ENCODE assay signal across 10 mouse cellular contexts in the genomic region with DNA sequence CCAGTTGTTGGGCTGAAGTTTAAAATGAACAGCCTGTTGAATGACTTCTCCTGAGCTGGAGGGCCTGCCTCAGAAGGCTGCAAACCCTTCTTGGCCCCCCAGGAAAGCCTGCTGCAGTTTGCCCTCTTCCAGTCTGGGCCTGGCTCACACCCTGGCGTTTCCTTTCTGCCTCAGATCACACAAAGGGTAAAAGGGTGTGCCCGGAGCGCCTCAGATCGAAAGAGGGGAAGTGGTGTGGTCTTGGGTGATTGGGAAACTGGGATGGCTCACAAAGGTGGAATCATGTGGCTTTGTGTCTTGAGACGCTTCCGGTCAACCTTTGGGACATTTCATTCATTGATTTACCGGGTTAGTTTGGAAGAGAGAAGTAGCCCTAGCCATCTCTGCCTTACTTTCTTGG. TPM values are rescaled to one million over a fixed set of nuclear protein-coding genes. Genes with fewer than 3 reads are reported as not detected.
DNase-seq lines count a peak whose midpoint lies in the region; ATAC-seq and TF ChIP-seq lines count a peak whose summit lies in the region.
"Had no signal": no experiment of that assay in that cellular context is flagged by ENCODE, and none has a peak within 500 bp of the region (broad histone marks: within the 10 kb centered on the region; RNA-seq: fewer than 3 reads in every experiment).

No protein-coding gene starts in this region.

- peaks cover 27% of the 10 kb centered on the region for H3K4me1 ChIP-seq in kidney, adult 2 months (ENCODE audit: control insufficient read depth, insufficient read depth, low read length)
- peaks cover 25% of the 10 kb centered on the region for H3K4me1 ChIP-seq in ES-Bruce4 (ENCODE audit: control insufficient read depth, insufficient read depth, low read length)
- H3K4me1 ChIP-seq in forebrain, embryonic 15.5 days, result no peaks in the 10 kb centered on the region

- no peak overlapping the region for H3K4me2 ChIP-seq in forebrain, embryonic 15.5 days (replicated peaks)

- no peak for TF ChIP-seq CTCF in kidney, adult 2 months (conservative IDR thresholded peaks at IDR 0.05; ENCODE audit: insufficient read depth, insufficient read length, low read depth, low read length)
- TF ChIP-seq CTCF in ES-Bruce4 (IDR thresholded peaks at IDR 0.05; ENCODE audit: low read depth, low read length), result no peak

- no peaks in the 10 kb centered on the region for H3K27me3 ChIP-seq in kidney, adult 2 months (replicated peaks; ENCODE audit: control insufficient read depth, insufficient read depth, low read length)
- H3K27me3 ChIP-seq in ES-Bruce4 (ENCODE audit: control insufficient read depth, insufficient read depth, low read length, poor library complexity, severe bottlenecking), result no peaks in the 10 kb centered on the region
- no peaks in the 10 kb centered on the region for H3K27me3 ChIP-seq in forebrain, embryonic 15.5 days

- 0 out of 2 replicates have a peak, but pooled peaks have one; percentile 17 for ATAC-seq in common myeloid progenitor, adult 5-6 weeks (replicated peaks; ENCODE audit: low read depth, poor library complexity, severe bottlenecking)
- 0 out of 2 replicates have a peak, but pooled peaks have one; percentile 21 for ATAC-seq in neutrophil, adult 5-6 weeks (ENCODE audit: extremely low read depth, insufficient number of reproducible peaks, low FRiP score, poor library complexity, severe bottlenecking)
- ATAC-seq in forebrain, embryonic 15.5 days (replicated peaks), result no peak
- ATAC-seq: forebrain, embryonic 14.5 days had no signal

- H3K9me3 ChIP-seq in ES-Bruce4 (replicated peaks; ENCODE audit: control insufficient read depth, insufficient read depth, low read length, poor library complexity, severe bottlenecking), result no peaks in the 10 kb centered on the region
- H3K9me3 ChIP-seq in forebrain, embryonic 15.5 days, result no peaks in the 10 kb centered on the region

- TF ChIP-seq POLR2A in kidney, adult 2 months (IDR thresholded peaks at IDR 0.05; ENCODE audit: low read depth, low read length), result no peak
- TF ChIP-seq POLR2A in ES-Bruce4 (IDR thresholded peaks at IDR 0.05; ENCODE audit: insufficient read depth, low read length), result no peak

- no peak overlapping the region for H3K4me3 ChIP-seq in kidney, adult 2 months (ENCODE audit: insufficient read depth, low read depth, low read length)
- H3K4me3 ChIP-seq in ES-Bruce4 (ENCODE audit: low read depth, low read length), result no peak overlapping the region
- no peak overlapping the region for H3K4me3 ChIP-seq in forebrain, embryonic 15.5 days

- no peak overlapping the region for H3K27ac ChIP-seq in kidney, adult 2 months (ENCODE audit: insufficient read depth, low read depth, low read length)
- H3K27ac ChIP-seq in ES-Bruce4 (ENCODE audit: insufficient read depth, low read length), result peak overlapping the region; percentile 74
- no peak overlapping the region for H3K27ac ChIP-seq in forebrain, embryonic 15.5 days (replicated peaks)

- H3K36me3 ChIP-seq in kidney, adult 2 months (ENCODE audit: control insufficient read depth, insufficient read depth, low read length), result no peaks in the 10 kb centered on the region
- peaks cover 23% of the 10 kb centered on the region for H3K36me3 ChIP-seq in ES-Bruce4 (ENCODE audit: control insufficient read depth, insufficient read depth, low read length, poor library complexity, severe bottlenecking)
- H3K36me3 ChIP-seq in forebrain, embryonic 15.5 days, result peaks cover 43% of the 10 kb centered on the region

- TF ChIP-seq EP300 in ES-Bruce4 (IDR thresholded peaks at IDR 0.05; ENCODE audit: insufficient read depth, low read depth, low read length), result no peak

- no peak overlapping the region for H3K9ac ChIP-seq in ES-Bruce4 (ENCODE audit: low read depth, poor library complexity, severe bottlenecking)
- no peak overlapping the region for H3K9ac ChIP-seq in forebrain, embryonic 15.5 days (replicated peaks)

- DNase-seq in kidney, adult 2 months, result peak; percentile 40
- no peak for DNase-seq in kidney, adult 9 months
- no peak for DNase-seq in right cerebral cortex, postnatal 14 days
- DNase-seq in yolk sac, embryonic 10.5 days (ENCODE audit: low spot score), result no peak
- DNase-seq: gastrocnemius, postnatal 14 days had no signal

- WGBS in kidney, adult 2 months, result 60% methylated on average over 7 of the region's 7 CpGs
- WGBS in forebrain, embryonic 15.5 days, result 75% methylated on average over 7 of the region's 7 CpGs

RNA-seq across cellular contexts. Expression of gene B230217C12Rik, which starts 14.2 kb away (rescaled TPM):
- polyA plus RNA-seq in kidney, adult 2 months (2012; rRNA removed), result 2.0 TPM in 2 replicates
- 2.8 and 3.4 TPM in 2 replicates for polyA plus RNA-seq in ES-Bruce4 (2011; ENCODE audit: insufficient read depth, insufficient read length, low read depth, missing spikeins)
- 0.69 and 1.7 TPM in 2 replicates for total RNA-seq in common myeloid progenitor, adult 5-6 weeks (2017)
- total RNA-seq in neutrophil, adult 5-6 weeks (2017), result 0.47 and 1.2 TPM in 2 replicates
- 17.8 and 21.0 TPM in 2 replicates for polyA plus RNA-seq in forebrain, embryonic 15.5 days (2015; fragmentation: Nextera tagmentation; extraction: Ambion mirVana)

RNA-seq across cellular contexts. Expression of gene Lasp1, which starts 27.6 kb away (rescaled TPM):
- 106 and 110 TPM in 2 replicates for polyA plus RNA-seq in kidney, adult 2 months (2012; rRNA removed)
- 228 and 231 TPM in 2 replicates for polyA plus RNA-seq in ES-Bruce4 (2011; ENCODE audit: insufficient read depth, insufficient read length, low read depth, missing spikeins)
- total RNA-seq in common myeloid progenitor, adult 5-6 weeks (2017), result 79.1 and 126 TPM in 2 replicates
- total RNA-seq in neutrophil, adult 5-6 weeks (2017), result 257 and 315 TPM in 2 replicates
- 129 and 132 TPM in 2 replicates for polyA plus RNA-seq in forebrain, embryonic 15.5 days (2015; fragmentation: Nextera tagmentation; extraction: Ambion mirVana)

RNA-seq across cellular contexts. Expression of gene Rpl23, which starts 44.2 kb away (rescaled TPM):
- 118 and 181 TPM in 2 replicates for polyA plus RNA-seq in kidney, adult 2 months (2012; rRNA removed)
- polyA plus RNA-seq in ES-Bruce4 (2011; ENCODE audit: insufficient read depth, insufficient read length, low read depth, missing spikeins), result 777 and 842 TPM in 2 replicates
- 2,081 and 2,105 TPM in 2 replicates for total RNA-seq in common myeloid progenitor, adult 5-6 weeks (2017)
- total RNA-seq in neutrophil, adult 5-6 weeks (2017), result 1,248 and 1,304 TPM in 2 replicates
- 327 and 370 TPM in 2 replicates for polyA plus RNA-seq in forebrain, embryonic 15.5 days (2015; fragmentation: Nextera tagmentation; extraction: Ambion mirVana)

RNA-seq across cellular contexts. Expression of gene 1700001P01Rik, which starts 50.7 kb away (rescaled TPM):
- not detected in 2 replicates for polyA plus RNA-seq in kidney, adult 2 months (2012; rRNA removed)
- 0.99 TPM in 1 of 2 replicates, not detected in the other for polyA plus RNA-seq in ES-Bruce4 (2011; ENCODE audit: insufficient read depth, insufficient read length, low read depth, missing spikeins)
- total RNA-seq in common myeloid progenitor, adult 5-6 weeks (2017), result not detected in 2 replicates
- total RNA-seq in neutrophil, adult 5-6 weeks (2017), result 0.81 and 2.7 TPM in 2 replicates
- polyA plus RNA-seq in forebrain, embryonic 15.5 days (2015; fragmentation: Nextera tagmentation; extraction: Ambion mirVana), result 0.39 and 0.75 TPM in 2 replicates
- total RNA-seq: gastrocnemius, postnatal 14 days had no signal

RNA-seq across cellular contexts. Expression of gene Fbxo47, which starts 57.5 kb away (rescaled TPM):
- polyA plus RNA-seq in kidney, adult 2 months (2012; rRNA removed), result 0.33 and 0.39 TPM in 2 replicates
- 2.5 and 2.8 TPM in 2 replicates for polyA plus RNA-seq in ES-Bruce4 (2011; ENCODE audit: insufficient read depth, insufficient read length, low read depth, missing spikeins)
- 0.09 and 1.1 TPM in 2 replicates for total RNA-seq in common myeloid progenitor, adult 5-6 weeks (2017)
- 1.0 and 2.3 TPM in 2 replicates for total RNA-seq in neutrophil, adult 5-6 weeks (2017)
- 0.67 and 1.0 TPM in 2 replicates for polyA plus RNA-seq in forebrain, embryonic 15.5 days (2015; fragmentation: Nextera tagmentation; extraction: Ambion mirVana)
